Mouse (Mus musculus) liver, adult 2 months (tissue): ENCODE measurements around the gene Ndufc2. TPM values are rescaled to one million over a fixed set of nuclear protein-coding genes. Genes with fewer than 3 reads are reported as not detected.

Source experiments
- DNase-seq: peaks from one replicate; pipeline ENCODE4 v3.0.0-alpha.2; 2011; ENCODE audit warnings: low read depth, low spot score; ENCODE audit errors: extremely low read depth
- H3K27ac ChIP-seq: fragments of 200-500 bp; replicated peaks from 2 replicates; pipeline ENCODE4 v1.5.1; 2012; ENCODE audit warnings: low read depth, mild to moderate bottlenecking, control low read depth, inconsistent platforms, low read length; ENCODE audit not compliant: insufficient read depth
- H3K27me3 ChIP-seq: fragments of 200-500 bp; 2 replicates; pipeline ENCODE4 v1.6.1; 2012; ENCODE audit warnings: mild to moderate bottlenecking, moderate library complexity, low read length, inconsistent platforms; ENCODE audit not compliant: control insufficient read depth, insufficient read depth
- H3K36me3 ChIP-seq: fragments of 200-500 bp; 2 replicates; pipeline ENCODE4 v1.6.1; 2012; ENCODE audit warnings: low read length, inconsistent platforms; ENCODE audit not compliant: control insufficient read depth, insufficient read depth
- H3K4me1 ChIP-seq: fragments of 200-500 bp; 2 replicates; pipeline ENCODE4 v1.6.1; 2011; ENCODE audit warnings: low read length; ENCODE audit not compliant: control insufficient read depth, insufficient read depth
- H3K4me3 ChIP-seq: fragments of 200-500 bp; 2 replicates; pipeline ENCODE4 v1.5.1; 2011; ENCODE audit warnings: low read depth, mild to moderate bottlenecking, control low read depth, low read length, moderate library complexity; ENCODE audit not compliant: insufficient read depth
- H3K79me2 ChIP-seq: fragments of 200-500 bp; 2 replicates; pipeline ENCODE4 v1.6.1; 2012; ENCODE audit warnings: inconsistent platforms, mild to moderate bottlenecking, low read length, moderate library complexity; ENCODE audit not compliant: control insufficient read depth, insufficient read depth
- H3K9ac ChIP-seq: fragments of 200-500 bp; 2 replicates; pipeline ENCODE4 v1.6.1; 2012; ENCODE audit warnings: low read depth, mild to moderate bottlenecking, control low read depth, inconsistent platforms, low read length
- CTCF ChIP-seq: fragments of 200-500 bp; IDR thresholded peaks from 2 replicates; pipeline ENCODE4 v1.5.1; 2011; ENCODE audit warnings: low read depth, low read length, control low read depth
- POLR2A ChIP-seq: fragments of 200-500 bp; IDR thresholded peaks from 2 replicates; pipeline ENCODE4 v1.6.1; 2011; ENCODE audit warnings: low read length, control low read depth; ENCODE audit not compliant: insufficient read depth; ENCODE audit errors: extremely low read depth
- WGBS: fragments of 180-500 bp; shearing (Covaris S2); methylation state at CpG from one replicate; pipeline ENCODE4 v1.1.7; 2018; 5-methylcytosine and 5-hydroxymethylcytosine counted together
- polyA plus RNA-seq: library from polyadenylated mRNA; depleted of rRNA; stranded (reverse); fragments of >200 nt; gene quantifications from 2 replicates; pipeline ENCODE4 v1.2.3, GENCODE M21; 2012
- total RNA-seq: library from RNA; depleted of rRNA; stranded (reverse); fragments of >200 nt; gene quantifications from 2 replicates; pipeline ENCODE4 v1.2.3, GENCODE M21; 2014

Ndufc2 gene
- total and polyA plus RNA-seq, 2 experiments: 204 to 221 TPM

DNA sequence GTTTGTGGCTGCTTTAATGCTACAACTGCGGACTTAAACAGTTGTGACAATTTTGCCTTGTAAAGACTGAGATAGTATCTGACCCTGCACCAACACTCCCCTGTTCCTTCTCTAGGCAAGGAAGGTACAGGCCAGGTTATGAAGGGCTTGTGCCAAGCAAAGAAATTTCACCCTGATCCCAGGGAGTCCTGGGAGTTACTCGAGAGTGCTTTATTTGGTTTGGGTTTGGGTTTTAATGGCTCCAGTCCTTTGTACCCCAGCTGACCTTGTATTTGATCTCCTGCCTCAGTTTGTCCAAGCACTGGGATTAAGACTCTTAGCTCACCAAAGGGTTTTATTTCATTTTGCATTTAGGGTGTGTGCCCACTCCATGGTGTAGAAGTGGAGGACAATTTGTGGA, 11.3 kb downstream of the Ndufc2 start:
- 46% methylated on average over 2 of the region's 2 CpGs for WGBS
- DNase-seq: peak; percentile 64
- Histone ChIP-seq H3K4me1 (peaks cover 6% of the 10 kb centered on the region; the same call in 1 of the 2 replicates), H3K36me3 (peaks cover 30% of the 10 kb centered on the region), H3K27me3 (no peaks in the 10 kb centered on the region), H3K9ac (no peak overlapping the region), H3K27ac (no peak overlapping the region), H3K79me2 (0 out of 2 replicates have a peak, but pooled peaks cover 3% of the 10 kb centered on the region), H3K4me3 (no peak overlapping the region)
- no peak for TF ChIP-seq CTCF
- no peak for TF ChIP-seq POLR2A

DNA sequence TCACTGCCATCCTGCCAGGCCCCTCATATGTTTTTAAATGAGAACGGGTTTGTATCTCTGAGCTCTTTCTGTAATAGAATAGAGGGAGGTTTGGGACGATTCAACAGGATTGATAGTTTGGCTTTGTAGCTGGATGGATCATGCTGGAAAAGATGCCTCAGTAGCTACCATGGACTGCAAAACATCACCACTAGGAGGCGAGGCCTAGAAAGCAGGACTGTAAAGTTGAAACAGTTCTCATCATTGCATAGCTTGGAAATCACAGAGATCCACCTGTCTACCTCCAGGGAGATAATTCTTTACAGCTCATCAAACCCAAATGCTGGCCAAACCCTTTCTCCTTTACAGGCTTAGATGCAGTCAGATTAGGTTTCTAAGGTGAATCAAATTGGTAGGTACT, 11.8 kb downstream of the Ndufc2 start:
- WGBS: 32% methylated on average over 3 of the region's 3 CpGs
- TF ChIP-seq POLR2A: no peak
- TF ChIP-seq CTCF: peak; percentile 44
- no peak overlapping the region for H3K9ac ChIP-seq
- H3K4me3 ChIP-seq: no peak overlapping the region
- 0 out of 2 replicates have a peak, but pooled peaks cover 3% of the 10 kb centered on the region for H3K79me2 ChIP-seq
- DNase-seq: peak; percentile 77
- peaks cover 6% of the 10 kb centered on the region; the same call in 1 of the 2 replicates for H3K4me1 ChIP-seq
- no peaks in the 10 kb centered on the region for H3K27me3 ChIP-seq
- no peak overlapping the region for H3K27ac ChIP-seq
- H3K36me3 ChIP-seq: peaks cover 30% of the 10 kb centered on the region

DNA sequence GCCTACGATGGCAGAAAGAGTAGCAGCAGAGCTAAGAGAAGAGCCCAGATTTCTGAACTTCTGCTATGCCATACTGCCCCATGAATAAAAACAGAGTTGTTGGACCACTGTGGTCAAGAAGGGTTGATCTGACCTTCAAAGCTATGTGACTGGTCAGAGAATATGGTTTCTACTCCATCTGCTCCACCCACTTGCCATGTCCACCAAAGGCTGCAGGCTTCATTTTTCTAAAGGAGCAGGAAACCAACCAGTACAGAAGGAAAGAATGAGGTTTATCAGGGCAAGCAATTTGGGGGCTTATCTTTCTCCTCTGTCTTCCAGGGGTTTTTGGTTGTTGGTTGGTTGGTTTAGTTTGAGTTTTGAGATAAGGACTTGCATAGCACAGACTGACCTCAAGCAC, 14.2 kb downstream of the Ndufc2 start:
- TF ChIP-seq CTCF: no peak
- no peak for TF ChIP-seq POLR2A
- Histone ChIP-seq H3K4me3 (peak overlapping the region; percentile 7; the same call in 1 of the 2 replicates), H3K9ac (no peak overlapping the region), H3K4me1 (peaks cover 12% of the 10 kb centered on the region), H3K27ac (peak overlapping the region; percentile 87), H3K36me3 (peaks cover 25% of the 10 kb centered on the region), H3K27me3 (no peaks in the 10 kb centered on the region), H3K79me2 (peaks cover 8% of the 10 kb centered on the region; the same call in 1 of the 2 replicates)
- WGBS: 58% methylated on average over 1 of the region's 1 CpGs
- peak; percentile 28 for DNase-seq

DNA sequence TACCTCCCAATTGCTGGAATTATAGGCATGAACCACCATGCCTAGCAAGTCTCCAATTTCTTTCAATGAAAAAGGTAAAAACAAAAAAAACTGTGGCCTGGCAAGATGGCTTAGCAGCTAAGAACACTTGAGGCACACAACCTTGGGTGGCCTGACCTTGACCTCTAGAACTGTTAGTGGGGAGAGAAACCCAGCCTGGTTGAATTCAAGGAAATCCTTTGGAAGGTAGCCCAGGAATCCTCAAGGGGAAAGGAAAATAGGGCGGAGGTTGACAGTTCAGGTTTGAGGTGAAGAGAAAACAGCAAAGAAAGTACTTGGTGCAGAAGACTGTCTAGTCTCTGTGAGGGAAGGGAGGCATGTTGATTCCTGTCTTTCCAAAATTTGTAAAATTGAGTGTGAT, 14.6 kb downstream of the Ndufc2 start:
- WGBS: 19% methylated on average over 1 of the region's 1 CpGs
- Histone ChIP-seq H3K9ac (peak overlapping the region; percentile 50), H3K4me3 (peak overlapping the region; percentile 74), H3K4me1 (peaks cover 16% of the 10 kb centered on the region), H3K79me2 (peaks cover 8% of the 10 kb centered on the region; the same call in 1 of the 2 replicates), H3K36me3 (peaks cover 25% of the 10 kb centered on the region), H3K27ac (peak overlapping the region; percentile 87), H3K27me3 (no peaks in the 10 kb centered on the region)
- TF ChIP-seq CTCF: no peak
- TF ChIP-seq POLR2A: no peak
- peak; percentile 63 for DNase-seq

DNA sequence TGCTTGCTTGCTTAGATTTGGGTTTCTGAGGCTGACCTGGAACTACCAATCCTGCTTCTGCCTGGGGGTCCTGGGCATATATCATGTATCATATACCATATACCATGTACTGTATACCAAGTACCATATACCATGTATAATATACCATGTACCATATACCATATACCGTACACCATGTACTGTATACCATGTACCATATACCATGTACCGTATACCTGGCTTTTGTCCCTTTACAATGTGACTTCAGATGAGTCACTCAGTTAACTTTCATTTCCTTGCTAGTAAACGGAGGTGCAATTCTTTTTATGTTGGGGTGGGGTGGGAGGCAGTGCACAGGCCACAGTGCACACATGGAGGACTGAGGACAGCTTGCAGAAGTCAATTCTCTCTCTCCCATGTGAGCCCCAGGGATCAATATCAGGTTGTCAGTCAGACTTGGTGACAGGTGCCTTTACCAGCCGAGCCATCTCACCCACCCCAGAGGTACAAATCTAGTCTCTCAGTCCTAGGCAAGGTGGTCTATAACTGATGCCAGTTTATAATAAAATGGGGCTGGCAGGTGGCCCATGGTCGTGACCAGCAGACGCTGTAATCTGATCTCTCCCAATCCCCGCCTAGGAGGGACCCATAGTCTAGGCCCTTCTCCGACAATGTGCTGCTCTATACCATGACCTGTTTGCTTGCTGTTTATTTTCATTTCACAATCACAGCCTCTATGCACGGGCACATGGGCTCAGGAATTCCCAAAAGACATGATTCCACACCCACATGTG, 15.3 kb downstream of the Ndufc2 start:
- 36% methylated on average over 9 of the region's 9 CpGs for WGBS
- Histone ChIP-seq H3K4me1 (peaks cover 20% of the 10 kb centered on the region), H3K36me3 (peaks cover 25% of the 10 kb centered on the region), H3K9ac (peak overlapping the region; percentile 85), H3K27me3 (no peaks in the 10 kb centered on the region), H3K79me2 (peaks cover 8% of the 10 kb centered on the region; the same call in 1 of the 2 replicates), H3K4me3 (peak overlapping the region; percentile 74), H3K27ac (peak overlapping the region; percentile 87)
- peak; percentile 68 for DNase-seq
- TF ChIP-seq CTCF (no peak), POLR2A (0 out of 2 replicates have a peak, but pooled peaks have one; percentile 4)

DNA sequence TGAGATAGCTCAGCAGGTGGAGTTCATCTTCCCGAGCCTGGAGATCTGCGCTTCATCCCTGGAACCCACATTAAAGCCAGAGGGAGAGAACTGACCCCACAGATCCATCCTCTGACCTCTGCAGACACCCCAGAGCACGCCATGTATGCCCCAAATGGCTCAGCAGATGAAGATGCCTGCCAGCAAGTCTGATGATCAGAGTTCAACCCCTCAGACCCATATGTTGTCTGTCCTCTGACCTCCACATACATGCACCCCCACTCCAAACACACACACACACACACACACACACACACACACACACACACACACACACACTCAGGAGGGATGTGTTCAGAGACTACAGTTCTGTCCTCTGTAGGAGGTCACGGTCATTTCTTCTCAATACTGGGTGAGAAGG, 16.7 kb downstream of the Ndufc2 start:
- peaks cover 31% of the 10 kb centered on the region for H3K4me1 ChIP-seq
- peak overlapping the region; percentile 87 for H3K27ac ChIP-seq
- WGBS: 31% methylated on average over 4 of the region's 4 CpGs
- H3K4me3 ChIP-seq: peak overlapping the region; percentile 74
- peaks cover 8% of the 10 kb centered on the region; the same call in 1 of the 2 replicates for H3K79me2 ChIP-seq
- peak overlapping the region; percentile 85 for H3K9ac ChIP-seq
- H3K27me3 ChIP-seq: no peaks in the 10 kb centered on the region
- peak; percentile 60 for DNase-seq
- TF ChIP-seq POLR2A: peak; percentile 36; the same call in 1 of the 2 replicates
- TF ChIP-seq CTCF: no peak
- peaks cover 25% of the 10 kb centered on the region for H3K36me3 ChIP-seq
